Mouse (Mus musculus) forebrain, embryonic 16.5 days (tissue): ENCODE results near the gene Trim39. TPM values are rescaled to one million over a fixed set of nuclear protein-coding genes. Genes with fewer than 3 reads are reported as not detected.
A peak's percentile ranks its signal among the peaks of the same experiment; 100 is the strongest.

Source experiments
- ATAC-seq: fragments of 200-750 bp; cut with Nextera tagmentation; 2 replicates; pipeline ENCODE4 v1.8.0; 2017; ENCODE audit warnings: mild to moderate bottlenecking, moderate library complexity
- H3K27ac ChIP-seq: fragments of 300-500 bp; sonication (generic); 2 replicates; pipeline ENCODE4 v1.5.1; 2014; ENCODE audit warnings: low read length, control low read depth
- H3K27me3 ChIP-seq: fragments of 300-500 bp; sonication (generic); replicated peaks from 2 replicates; pipeline ENCODE4 v1.6.1; 2014; ENCODE audit warnings: low read length; ENCODE audit not compliant: control insufficient read depth, insufficient read depth
- H3K36me3 ChIP-seq: fragments of 300-500 bp; sonication (generic); 2 replicates; pipeline ENCODE4 v1.6.1; 2014; ENCODE audit not compliant: control insufficient read depth, insufficient read depth
- H3K4me1 ChIP-seq: fragments of 300-500 bp; sonication (generic); replicated peaks from 2 replicates; pipeline ENCODE4 v1.6.1; 2014; ENCODE audit warnings: low read length; ENCODE audit not compliant: control insufficient read depth, insufficient read depth
- H3K4me2 ChIP-seq: fragments of 300-500 bp; sonication (generic); 2 replicates; pipeline ENCODE4 v1.6.1; 2014; ENCODE audit warnings: mild to moderate bottlenecking, low read length, control low read depth
- H3K4me3 ChIP-seq: fragments of 300-500 bp; sonication (generic); replicated peaks from 2 replicates; pipeline ENCODE4 v1.5.1; 2014; ENCODE audit warnings: mild to moderate bottlenecking, low read length, control low read depth
- H3K9ac ChIP-seq: fragments of 300-500 bp; sonication (generic); replicated peaks from 2 replicates; pipeline ENCODE4 v1.6.1; 2014; ENCODE audit warnings: low read depth, low read length, control low read depth
- H3K9me3 ChIP-seq: fragments of 300-500 bp; sonication (generic); 2 replicates; pipeline ENCODE4 v1.6.1; 2016; ENCODE audit warnings: low read length; ENCODE audit not compliant: control insufficient read depth
- WGBS: fragments of 180-500 bp; shearing (Covaris S2); extraction: QIAGEN DNeasy Blood & Tissue Kit; methylation state at CpG from one replicate; pipeline ENCODE4 v1.1.7; 2014; 5-methylcytosine and 5-hydroxymethylcytosine counted together
- polyA plus RNA-seq: library from polyadenylated mRNA; unstranded; fragments of >200 nt; fragmentation: Nextera tagmentation; extraction: Ambion mirVana; gene quantifications from 2 replicates; pipeline ENCODE4 v1.2.1, GENCODE M21; 2015

Gene Trim39
- polyA plus RNA-seq, 1 experiment from 2014 or later, result 31.8 TPM

DNA sequence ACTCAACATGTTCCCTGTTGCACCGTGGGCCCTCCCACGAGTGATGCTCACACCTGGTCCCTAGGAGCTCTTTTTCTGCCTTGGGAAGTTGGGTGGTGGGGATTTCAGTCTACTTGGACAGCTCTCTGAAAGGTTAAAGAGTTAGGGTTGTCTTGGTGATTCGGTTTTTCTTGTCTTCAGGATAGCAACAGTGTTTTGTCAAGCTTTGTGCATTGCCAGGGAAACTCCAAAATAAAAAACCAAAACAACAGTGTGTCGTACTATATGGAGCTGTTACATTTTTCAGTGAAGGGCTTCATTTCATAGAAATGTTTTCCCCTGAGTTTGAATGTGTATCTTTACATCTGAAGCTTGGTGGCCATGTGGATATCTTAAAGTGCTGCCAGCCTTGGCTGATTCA, 2.7 kb upstream of the Trim39 start:
- Histone ChIP-seq H3K9ac (no peak overlapping the region), H3K27me3 (no peaks in the 10 kb centered on the region), H3K4me2 (no peak overlapping the region), H3K4me3 (no peak overlapping the region), H3K9me3 (no peaks in the 10 kb centered on the region), H3K27ac (no peak overlapping the region), H3K4me1 (peaks cover 32% of the 10 kb centered on the region), H3K36me3 (peaks cover under 1% of the 10 kb centered on the region; the same call in 1 of the 2 replicates)
- ATAC-seq, result no peak
- 95% methylated on average over 4 of the region's 4 CpGs for WGBS

- ATAC-seq, result no peak
- WGBS, result 85% methylated on average over 4 of the region's 4 CpGs
- H3K4me2 ChIP-seq, result no peak overlapping the region
Observed at GRCm38 (mm10) chr17:36273796-36274195, 1.7 kb upstream of the Trim39 start.

GRCm38 (mm10) chr17:36272643-36273366, 758 bp upstream of the Trim39 start:
- WGBS, result 78% methylated on average over 9 of the region's 9 CpGs
- peak overlapping the region; percentile 97 for H3K4me2 ChIP-seq

More at GRCm38 (mm10) chr17:36273796-36274195, 1.7 kb upstream of the Trim39 start:
- H3K36me3 ChIP-seq, result no peaks in the 10 kb centered on the region
- no peak overlapping the region for H3K9ac ChIP-seq
- H3K4me3 ChIP-seq, result no peak overlapping the region
- H3K9me3 ChIP-seq, result no peaks in the 10 kb centered on the region
- H3K4me1 ChIP-seq, result peaks cover 33% of the 10 kb centered on the region
- no peak overlapping the region for H3K27ac ChIP-seq
- H3K27me3 ChIP-seq, result no peaks in the 10 kb centered on the region

DNA sequence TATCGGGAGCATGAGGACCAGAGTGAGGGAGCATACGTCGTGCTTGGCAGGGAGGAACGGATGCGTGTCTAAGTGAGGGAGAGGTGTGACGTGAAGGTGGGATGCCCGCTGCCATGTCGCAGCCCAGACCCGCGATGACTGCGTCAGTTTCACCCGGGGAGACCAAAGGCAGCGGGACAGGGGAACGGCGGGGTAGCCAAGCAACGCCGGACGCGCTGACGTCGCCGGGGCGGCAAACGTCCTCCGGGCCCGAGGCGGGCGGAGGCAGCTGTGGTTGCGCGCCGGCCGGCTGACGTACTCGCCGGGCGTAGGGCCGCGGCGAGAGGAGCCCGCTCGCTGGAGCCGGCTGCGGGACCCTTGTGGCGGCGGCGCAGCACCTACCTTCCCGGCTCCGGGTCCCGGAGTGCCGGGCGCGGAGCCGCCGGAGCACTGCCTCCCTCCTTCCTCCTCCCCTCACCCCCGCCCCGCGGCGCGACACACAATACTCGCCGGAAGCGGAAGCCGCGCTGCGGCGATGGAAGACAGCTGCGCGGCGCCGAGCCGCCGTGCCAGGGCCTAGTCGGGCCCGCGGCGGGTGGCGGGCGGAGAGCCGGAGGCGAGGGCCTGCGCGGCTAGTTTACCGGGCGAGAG, 976 bp downstream of the Trim39 start:
- peak overlapping the region; percentile 97 for H3K4me2 ChIP-seq

More at GRCm38 (mm10) chr17:36272643-36273366, 758 bp upstream of the Trim39 start:
- no peaks in the 10 kb centered on the region for H3K27me3 ChIP-seq
- 0 out of 2 replicates have a peak, but pooled peaks cover under 1% of the 10 kb centered on the region for H3K36me3 ChIP-seq
- peak overlapping the region; percentile 99 for H3K4me3 ChIP-seq
- H3K4me1 ChIP-seq, result peaks cover 33% of the 10 kb centered on the region
- H3K9ac ChIP-seq, result peak overlapping the region; percentile 3; the same call in 1 of the 2 replicates
- H3K9me3 ChIP-seq, result no peaks in the 10 kb centered on the region
- no peak overlapping the region for H3K27ac ChIP-seq
- no peak for ATAC-seq

GRCm38 (mm10) chr17:36265834-36266233, 6.2 kb downstream of the Trim39 start:
- Histone ChIP-seq H3K27me3 (no peaks in the 10 kb centered on the region), H3K4me1 (peaks cover 10% of the 10 kb centered on the region), H3K4me3 (no peak overlapping the region), H3K27ac (no peak overlapping the region), H3K9me3 (no peaks in the 10 kb centered on the region), H3K9ac (no peak overlapping the region), H3K36me3 (peaks cover 42% of the 10 kb centered on the region), H3K4me2 (no peak overlapping the region)
- no peak for ATAC-seq
- WGBS, result 77% methylated on average over 5 of the region's 5 CpGs

More for the DNA sequence above, 976 bp downstream of the Trim39 start:
- peak; percentile 92 for ATAC-seq
- Histone ChIP-seq H3K4me1 (peaks cover 33% of the 10 kb centered on the region), H3K4me3 (peak overlapping the region; percentile 99), H3K9ac (peak overlapping the region; percentile 96), H3K9me3 (no peaks in the 10 kb centered on the region), H3K27me3 (no peaks in the 10 kb centered on the region), H3K36me3 (peaks cover 6% of the 10 kb centered on the region), H3K27ac (peak overlapping the region; percentile 95)
- 0% methylated on average over 70 of the region's 84 CpGs for WGBS

DNA sequence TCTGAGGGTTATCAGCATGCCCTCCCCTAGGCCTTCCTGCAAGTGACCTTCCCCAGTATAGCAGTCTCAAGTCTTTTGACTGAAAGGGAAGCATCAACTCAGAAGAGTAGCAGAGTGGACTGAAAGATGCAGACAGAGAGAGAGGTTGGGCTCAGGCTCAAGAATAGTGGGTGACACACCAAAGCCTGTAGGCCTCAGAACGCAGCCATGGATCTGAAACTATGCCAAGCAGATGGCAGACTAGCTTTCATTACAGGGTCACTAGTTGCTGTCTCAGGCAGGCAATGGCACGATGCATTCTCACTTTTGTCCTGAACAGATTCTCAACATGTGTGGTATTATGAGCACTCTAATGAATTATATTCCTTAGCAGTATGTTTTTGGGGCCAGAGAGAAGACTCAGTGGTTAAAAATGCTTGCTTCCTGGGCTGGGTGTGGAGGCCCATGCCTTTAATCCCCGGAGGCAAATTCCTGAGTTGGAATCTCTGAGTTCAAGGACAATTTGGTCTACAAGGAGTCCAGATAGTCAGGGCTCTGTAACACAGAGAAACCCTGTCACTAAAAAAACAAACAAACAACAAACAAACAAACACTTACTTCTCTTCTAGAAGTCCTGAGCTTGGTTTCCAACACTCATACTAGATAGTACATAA, 7.6 kb downstream of the Trim39 start:
- Histone ChIP-seq H3K9me3 (no peaks in the 10 kb centered on the region), H3K4me3 (no peak overlapping the region), H3K36me3 (peaks cover 51% of the 10 kb centered on the region), H3K27me3 (no peaks in the 10 kb centered on the region), H3K4me2 (no peak overlapping the region), H3K27ac (no peak overlapping the region), H3K4me1 (no peaks in the 10 kb centered on the region), H3K9ac (no peak overlapping the region)
- WGBS, result 82% methylated on average over 3 of the region's 3 CpGs
- ATAC-seq, result no peak

- Histone ChIP-seq H3K27me3 (no peaks in the 10 kb centered on the region), H3K4me2 (no peak overlapping the region), H3K36me3 (peaks cover 45% of the 10 kb centered on the region), H3K4me3 (no peak overlapping the region), H3K9me3 (no peaks in the 10 kb centered on the region), H3K4me1 (peaks cover 5% of the 10 kb centered on the region), H3K9ac (no peak overlapping the region), H3K27ac (no peak overlapping the region)
- no peak for ATAC-seq
- WGBS, result 95% methylated on average over 9 of the region's 9 CpGs
Observed at GRCm38 (mm10) chr17:36261511-36262166, 10.4 kb downstream of the Trim39 start.

DNA sequence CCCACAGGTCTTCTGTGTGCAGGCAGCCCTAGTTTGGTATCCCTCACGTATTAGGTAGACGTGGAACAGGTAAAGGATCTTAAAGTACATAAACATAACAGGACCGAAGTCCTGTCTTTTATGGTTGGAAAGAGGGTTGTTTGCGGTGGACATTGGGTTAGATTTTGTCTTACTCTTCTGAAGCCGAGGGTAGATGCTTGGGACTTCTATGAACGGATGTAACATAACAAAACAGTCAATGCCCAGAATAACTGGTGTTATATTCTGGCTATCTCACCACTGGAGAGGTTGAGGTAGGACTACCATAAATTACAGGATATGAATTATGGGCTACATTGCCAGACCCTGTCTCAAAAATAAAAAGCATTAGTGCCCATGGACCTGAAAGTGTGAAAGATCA, 14.1 kb downstream of the Trim39 start, which contains the start of gene Rpp21:
Rpp21 (minus strand) TSS at position 101 of the 400 bp plus-strand sequence.
- H3K36me3 ChIP-seq, result peaks cover 28% of the 10 kb centered on the region
- H3K4me2 ChIP-seq, result peak within 1 kb of the TSS; percentile 55
- peak within 1 kb of the TSS; percentile 81 for H3K9ac ChIP-seq
- WGBS, result 49% methylated on average over 6 of the region's 6 CpGs
- no peaks in the 10 kb centered on the region for H3K27me3 ChIP-seq
- H3K4me1 ChIP-seq, result peaks cover 7% of the 10 kb centered on the region
- peak within 1 kb of the TSS; percentile 82 for H3K27ac ChIP-seq
- no peaks in the 10 kb centered on the region for H3K9me3 ChIP-seq
- peak within 1 kb of the TSS; percentile 73 for H3K4me3 ChIP-seq
- ATAC-seq, result no peak; the same call in 1 of the 2 replicates
